Mouse (Mus musculus) liver, embryonic 16.5 days (tissue): ENCODE data around the gene Vmn1r160. TPM values are rescaled to one million over a fixed set of nuclear protein-coding genes. Genes with fewer than 3 reads are reported as not detected.
"Not testable (repeated sequence)": the region's sequence is repeated elsewhere in the genome, so short reads cannot be mapped to it uniquely, and the experiment has no call there.

ENCODE experiments used
- ATAC-seq: fragments of 200-750 bp; cut with Nextera tagmentation; 2 replicates; pipeline ENCODE4 v1.8.0; 2017; ENCODE audit warnings: low read depth, mild to moderate bottlenecking, moderate number of reproducible peaks, moderate library complexity
- H3K27ac ChIP-seq: fragments of 300-500 bp; sonication (generic); 2 replicates; pipeline ENCODE4 v1.5.1; 2014; ENCODE audit warnings: mild to moderate bottlenecking, low read length
- H3K27me3 ChIP-seq: fragments of 300-500 bp; sonication (generic); 2 replicates; pipeline ENCODE4 v1.6.1; 2014; ENCODE audit warnings: low read depth, low read length, mixed read lengths; ENCODE audit not compliant: control insufficient read depth, insufficient read depth
- H3K36me3 ChIP-seq: fragments of 300-500 bp; sonication (generic); 2 replicates; pipeline ENCODE4 v1.6.1; 2014; ENCODE audit warnings: mild to moderate bottlenecking; ENCODE audit not compliant: control insufficient read depth, insufficient read depth
- H3K4me1 ChIP-seq: fragments of 300-500 bp; sonication (generic); 2 replicates; pipeline ENCODE4 v1.6.1; 2014; ENCODE audit warnings: low read depth, low read length, mixed read lengths; ENCODE audit not compliant: control insufficient read depth
- H3K4me2 ChIP-seq: fragments of 300-500 bp; sonication (generic); 2 replicates; pipeline ENCODE4 v1.6.1; 2014; ENCODE audit warnings: low read depth, low read length, mixed read lengths
- H3K4me3 ChIP-seq: fragments of 300-500 bp; sonication (generic); 2 replicates; pipeline ENCODE4 v1.5.1; 2014; ENCODE audit warnings: low read depth, mild to moderate bottlenecking, low read length
- H3K9ac ChIP-seq: fragments of 300-500 bp; sonication (generic); 2 replicates; pipeline ENCODE4 v1.6.1; 2014; ENCODE audit warnings: low read depth, low read length
- H3K9me3 ChIP-seq: fragments of 300-500 bp; sonication (generic); replicated peaks from 2 replicates; pipeline ENCODE4 v1.6.1; 2016; ENCODE audit warnings: low read length; ENCODE audit not compliant: control insufficient read depth
- WGBS: fragments of 180-500 bp; shearing (Covaris S2); extraction: QIAGEN DNeasy Blood & Tissue Kit; methylation state at CpG from one replicate; pipeline ENCODE4 v1.1.7; 2014; ENCODE audit not compliant: insufficient replicate concordance; 5-methylcytosine and 5-hydroxymethylcytosine counted together
- polyA plus RNA-seq: library from polyadenylated mRNA; unstranded; fragments of >200 nt; fragmentation: Nextera tagmentation; extraction: Ambion mirVana; gene quantifications from 2 replicates; pipeline ENCODE4 v1.2.1, GENCODE M21; 2015

Vmn1r160 gene
- not detected in 2 replicates for polyA plus RNA-seq

DNA sequence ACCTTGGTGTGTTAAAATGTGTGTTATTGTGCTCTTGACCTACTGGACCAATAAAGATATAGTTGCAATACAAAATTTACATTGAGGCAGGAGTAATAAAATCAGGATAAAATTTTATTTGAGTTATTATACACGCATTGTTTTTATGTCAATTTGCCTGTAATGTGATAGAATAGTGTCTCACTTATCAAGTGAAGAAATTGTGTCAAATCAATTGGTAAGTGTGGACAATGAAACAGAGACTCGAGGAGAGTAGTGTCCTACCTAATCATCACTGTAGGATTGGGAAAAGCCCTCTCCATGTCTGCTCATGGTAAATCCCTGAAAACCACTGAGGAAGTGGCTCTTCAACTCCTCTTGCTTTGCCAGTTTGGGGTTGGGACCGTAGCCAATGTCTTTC is at the start of gene Vmn1r160:
Vmn1r160 (plus strand) TSS at position 301 of the 400 bp plus-strand sequence.
- not testable (repeated sequence) for H3K27me3 ChIP-seq, H3K27ac ChIP-seq, H3K9ac ChIP-seq, H3K9me3 ChIP-seq, H3K4me2 ChIP-seq, H3K4me1 ChIP-seq, ATAC-seq, H3K36me3 ChIP-seq, H3K4me3 ChIP-seq
- WGBS: 20% methylated on average over 1 of the region's 3 CpGs

DNA sequence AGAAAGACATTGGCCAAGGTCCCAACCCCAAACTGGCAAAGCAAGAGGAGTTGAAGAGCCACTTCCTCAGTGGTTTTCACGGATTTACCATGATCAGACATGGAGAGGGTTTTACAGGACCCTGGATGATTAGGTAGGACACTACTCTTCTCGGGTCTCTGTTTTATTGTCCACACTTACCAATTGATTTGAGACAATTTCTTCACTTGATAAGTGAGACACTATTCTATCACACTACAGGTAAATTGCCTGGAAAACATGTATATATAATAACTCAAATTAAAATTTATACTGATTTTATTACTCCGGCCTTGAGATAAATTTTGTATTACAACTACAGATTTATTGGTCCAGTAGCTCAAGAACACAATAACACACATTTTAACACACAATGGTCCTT is 27.5 kb upstream of the Vmn1r160 start, which contains the start of gene Vmn1r159:
Vmn1r159 (minus strand) TSS at position 101 of the 400 bp plus-strand sequence.
- H3K36me3 ChIP-seq, H3K4me2 ChIP-seq, H3K9ac ChIP-seq, H3K9me3 ChIP-seq, H3K27ac ChIP-seq, H3K4me3 ChIP-seq, H3K4me1 ChIP-seq, H3K27me3 ChIP-seq, ATAC-seq: not testable (repeated sequence)
- WGBS: 46% methylated on average over 2 of the region's 3 CpGs

Other genes starting within 250 kb of the Vmn1r160 start
- not detected in 2 replicates for gene Vmn1r155, start 213.2 kb upstream of the Vmn1r160 start, polyA plus RNA-seq
- gene Gm8693, start 178.9 kb upstream of the Vmn1r160 start, polyA plus RNA-seq: not detected in 2 replicates
- gene Gm4567, start 151.5 kb upstream of the Vmn1r160 start, polyA plus RNA-seq: not detected in 2 replicates
- gene Vmn1r157, start 109.5 kb upstream of the Vmn1r160 start, polyA plus RNA-seq: not detected in 2 replicates
- gene Vmn1r158, start 80.4 kb upstream of the Vmn1r160 start, polyA plus RNA-seq: not detected in 2 replicates
- not detected in 2 replicates for gene Vmn1r159, start 27.6 kb upstream of the Vmn1r160 start, polyA plus RNA-seq
- gene Gm4214, start 113.4 kb downstream of the Vmn1r160 start, polyA plus RNA-seq: not detected in 2 replicates
- gene Gm4216, start 148.7 kb downstream of the Vmn1r160 start, polyA plus RNA-seq: not detected in 2 replicates
- gene Vmn1r163, start 184.3 kb downstream of the Vmn1r160 start, polyA plus RNA-seq: not detected in 2 replicates
- not detected in 2 replicates for gene Gm8720, start 196.2 kb downstream of the Vmn1r160 start, polyA plus RNA-seq